In the genomic region with DNA sequence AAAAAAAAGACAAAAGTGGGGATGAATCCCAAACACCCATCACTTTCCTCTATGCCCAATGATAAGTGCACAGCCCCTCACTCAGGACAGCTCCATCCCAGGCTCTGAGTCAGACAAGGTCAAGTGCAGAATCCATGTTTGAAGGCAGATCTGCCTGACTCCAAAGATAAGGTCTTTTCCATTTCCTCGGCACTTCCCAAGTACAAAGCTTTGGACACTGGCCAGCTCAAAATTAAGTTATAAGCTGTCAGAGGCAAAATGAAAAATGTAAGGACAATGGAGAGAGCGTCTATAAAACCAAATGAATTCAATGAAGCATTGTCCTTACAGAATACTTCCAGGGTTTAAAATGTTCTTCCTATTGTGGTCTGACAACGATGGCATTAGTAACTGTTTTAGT, we compare ENCODE assay signal across 24 mouse cellular contexts.
DNase-seq lines count a peak whose midpoint lies in the region; ATAC-seq and TF ChIP-seq lines count a peak whose summit lies in the region.
"Had no signal": no experiment of that assay in that cellular context is flagged by ENCODE, and none has a peak within 500 bp of the region (broad histone marks: within the 10 kb centered on the region; RNA-seq: fewer than 3 reads in every experiment).

No protein-coding gene starts in this region.

- peak; percentile 21 for DNase-seq in adrenal gland, postnatal 10 days
- DNase-seq in adrenal gland, adult 18-20 months (ENCODE audit: low spot score in 2 of 2), result no peak
- DNase-seq in kidney, postnatal 10 days, result peak; percentile 16
- no peak for DNase-seq in kidney, adult 2 months
- peak; percentile 13 for DNase-seq in midbrain, embryonic 14.5 days
- no peak for DNase-seq in midbrain, embryonic 11.5 days (ENCODE audit: low spot score, missing footprints)
- no peak for DNase-seq in thymus, postnatal 4 days
- DNase-seq in thymus, postnatal 0 days (ENCODE audit: low spot score), result no peak
- DNase-seq: adrenal gland, postnatal 14 days; cerebellum, adult 18-20 months; cerebellum, adult 9-11 months; cerebellum, postnatal 36 days; gastrocnemius, adult 2 months; gastrocnemius, postnatal 25 days; heart, adult 11 months; heart, postnatal 36 days had no signal

- WGBS in kidney, adult 2 months, result 62% methylated on average over 3 of the region's 3 CpGs
- WGBS in midbrain, embryonic 14.5 days, result 30% methylated on average over 3 of the region's 3 CpGs
- 69% methylated on average over 3 of the region's 3 CpGs for WGBS in midbrain, embryonic 11.5 days

- H3K4me2 ChIP-seq in midbrain, embryonic 14.5 days (ENCODE audit: low read length), result no peak overlapping the region
- no peak overlapping the region for H3K4me2 ChIP-seq in midbrain, embryonic 11.5 days
- H3K4me2 ChIP-seq: embryonic facial prominence, embryonic 15.5 days; heart, embryonic 13.5 days; hindbrain, embryonic 12.5 days had no signal

- H3K27me3 ChIP-seq in kidney, adult 2 months (replicated peaks; ENCODE audit: control insufficient read depth, insufficient read depth, low read length), result no peaks in the 10 kb centered on the region
- H3K27me3 ChIP-seq in midbrain, embryonic 14.5 days (ENCODE audit: control insufficient read depth, insufficient read depth, low read length), result no peaks in the 10 kb centered on the region
- H3K27me3 ChIP-seq in midbrain, embryonic 11.5 days (ENCODE audit: control insufficient read depth, insufficient read depth, low read length), result no peaks in the 10 kb centered on the region
- H3K27me3 ChIP-seq: embryonic facial prominence, embryonic 15.5 days; heart, embryonic 13.5 days; hindbrain, embryonic 12.5 days; Patski had no signal

- H3K9ac ChIP-seq in midbrain, embryonic 14.5 days (replicated peaks; ENCODE audit: low read length), result no peak overlapping the region
- no peak overlapping the region for H3K9ac ChIP-seq in midbrain, embryonic 11.5 days (ENCODE audit: low read length)
- H3K9ac ChIP-seq: embryonic facial prominence, embryonic 15.5 days; heart, embryonic 13.5 days; hindbrain, embryonic 12.5 days had no signal

- no peak overlapping the region for H3K27ac ChIP-seq in kidney, adult 2 months (ENCODE audit: insufficient read depth, low read depth, low read length)
- H3K27ac ChIP-seq in midbrain, embryonic 14.5 days (replicated peaks; ENCODE audit: low read depth, low read length), result no peak overlapping the region
- H3K27ac ChIP-seq in midbrain, embryonic 11.5 days (ENCODE audit: low read depth, low read length), result no peak overlapping the region
- H3K27ac ChIP-seq: embryonic facial prominence, embryonic 15.5 days; forebrain, embryonic 10.5 days; gastrocnemius, adult 2 months; heart, embryonic 13.5 days; hindbrain, embryonic 12.5 days had no signal

- no peak for TF ChIP-seq POLR2A in kidney, adult 2 months (IDR thresholded peaks at IDR 0.05; ENCODE audit: low read depth, low read length)

- no peak for TF ChIP-seq CTCF in kidney, adult 2 months (conservative IDR thresholded peaks at IDR 0.05; ENCODE audit: insufficient read depth, insufficient read length, low read depth, low read length)

- no peaks in the 10 kb centered on the region for H3K36me3 ChIP-seq in kidney, adult 2 months (ENCODE audit: control insufficient read depth, insufficient read depth, low read length)
- H3K36me3 ChIP-seq in midbrain, embryonic 14.5 days (ENCODE audit: control insufficient read depth, insufficient read depth, low read length), result no peaks in the 10 kb centered on the region
- H3K36me3 ChIP-seq in midbrain, embryonic 11.5 days (ENCODE audit: control insufficient read depth, insufficient read depth, low read length), result no peaks in the 10 kb centered on the region
- H3K36me3 ChIP-seq: embryonic facial prominence, embryonic 15.5 days; forebrain, embryonic 10.5 days; heart, embryonic 13.5 days; hindbrain, embryonic 12.5 days had no signal

- ATAC-seq in midbrain, embryonic 14.5 days (ENCODE audit: low FRiP score, low TSS enrichment), result no peak
- no peak for ATAC-seq in midbrain, embryonic 11.5 days (ENCODE audit: low FRiP score)
- ATAC-seq: activated CD4-positive, CD25-positive, alpha-beta regulatory T cell, adult 4 months; forebrain, embryonic 14.5 days; Patski had no signal

- no peaks in the 10 kb centered on the region for H3K4me1 ChIP-seq in kidney, adult 2 months (ENCODE audit: control insufficient read depth, insufficient read depth, low read length)
- no peaks in the 10 kb centered on the region for H3K4me1 ChIP-seq in midbrain, embryonic 14.5 days (ENCODE audit: control insufficient read depth, insufficient read depth, low read length)
- H3K4me1 ChIP-seq in midbrain, embryonic 11.5 days (ENCODE audit: control insufficient read depth, insufficient read depth, low read length), result no peaks in the 10 kb centered on the region
- H3K4me1 ChIP-seq: embryonic facial prominence, embryonic 15.5 days; heart, embryonic 13.5 days; hindbrain, embryonic 12.5 days had no signal

- no peaks in the 10 kb centered on the region for H3K9me3 ChIP-seq in midbrain, embryonic 14.5 days (ENCODE audit: control insufficient read depth, low read length)
- no peaks in the 10 kb centered on the region for H3K9me3 ChIP-seq in midbrain, embryonic 11.5 days (ENCODE audit: control insufficient read depth, low read length)
- H3K9me3 ChIP-seq: embryonic facial prominence, embryonic 15.5 days; forebrain, embryonic 10.5 days; heart, embryonic 13.5 days; hindbrain, embryonic 12.5 days had no signal

- H3K4me3 ChIP-seq in kidney, adult 2 months (ENCODE audit: insufficient read depth, low read depth, low read length), result no peak overlapping the region
- no peak overlapping the region for H3K4me3 ChIP-seq in midbrain, embryonic 14.5 days (replicated peaks; ENCODE audit: low read depth, low read length)
- H3K4me3 ChIP-seq in midbrain, embryonic 11.5 days (ENCODE audit: low read depth, low read length), result no peak overlapping the region
- H3K4me3 ChIP-seq: embryonic facial prominence, embryonic 15.5 days; erythroblast, embryonic 14.5 days; forebrain, embryonic 10.5 days; gastrocnemius, adult 2 months; heart, embryonic 13.5 days; hindbrain, embryonic 12.5 days had no signal

Comparison
In these comparisons a context has a peak if more than half of its experiments do, and no peak if none do; other contexts are left out.
1. DNase-seq: peak in adrenal gland, postnatal 10 days (single experiment), kidney, postnatal 10 days (single experiment) and midbrain, embryonic 14.5 days (single experiment); none in adrenal gland, adult 18-20 months (0 of 2), kidney, adult 2 months (single experiment), midbrain, embryonic 11.5 days (single experiment), thymus, postnatal 4 days (single experiment) and thymus, postnatal 0 days (single experiment).